Mouse (Mus musculus) midbrain, postnatal 0 days (tissue): ENCODE results near the gene Il23a. TPM values are rescaled to one million over a fixed set of nuclear protein-coding genes. Genes with fewer than 3 reads are reported as not detected.

Source experiments
- ATAC-seq: fragments of 200-750 bp; cut with Nextera tagmentation; 2 replicates; pipeline ENCODE4 v1.8.0; 2017; ENCODE audit warnings: moderate number of reproducible peaks, mild to moderate bottlenecking, moderate TSS enrichment, moderate library complexity; ENCODE audit not compliant: low FRiP score
- DNase-seq: peaks from one replicate; pipeline ENCODE4 v3.0.0-alpha.2; 2015; ENCODE audit warnings: low spot score
- H3K27ac ChIP-seq: fragments of 300-500 bp; sonication (generic); 2 replicates; pipeline ENCODE4 v1.5.1; 2014; ENCODE audit warnings: low read depth, mild to moderate bottlenecking, low read length, mixed read lengths
- H3K27me3 ChIP-seq: fragments of 300-500 bp; sonication (generic); 2 replicates; pipeline ENCODE4 v1.6.1; 2014; ENCODE audit warnings: low read length, control low read depth, mixed read lengths; ENCODE audit not compliant: insufficient read depth
- H3K36me3 ChIP-seq: fragments of 300-500 bp; sonication (generic); 2 replicates; pipeline ENCODE4 v1.6.1; 2014; ENCODE audit warnings: low read length, control low read depth, mixed read lengths; ENCODE audit not compliant: insufficient read depth
- H3K4me1 ChIP-seq: fragments of 300-500 bp; sonication (generic); 2 replicates; pipeline ENCODE4 v1.6.1; 2014; ENCODE audit warnings: mild to moderate bottlenecking, control low read depth, antibody characterized with exemption, low read length, mixed read lengths; ENCODE audit not compliant: insufficient read depth
- H3K4me2 ChIP-seq: fragments of 300-500 bp; sonication (generic); 2 replicates; pipeline ENCODE4 v1.6.1; 2014; ENCODE audit warnings: low read depth, mild to moderate bottlenecking, low read length, mixed read lengths; ENCODE audit not compliant: poor library complexity, severe bottlenecking
- H3K4me3 ChIP-seq: fragments of 300-500 bp; sonication (generic); 2 replicates; pipeline ENCODE4 v1.5.1; 2014; ENCODE audit warnings: low read depth, mild to moderate bottlenecking, low read length, moderate library complexity
- H3K9ac ChIP-seq: fragments of 300-500 bp; sonication (generic); replicated peaks from 2 replicates; pipeline ENCODE4 v1.6.1; 2014; ENCODE audit warnings: mild to moderate bottlenecking, low read length, moderate library complexity, mixed read lengths; ENCODE audit not compliant: poor library complexity, severe bottlenecking
- H3K9me3 ChIP-seq: fragments of 300-500 bp; sonication (generic); 2 replicates; pipeline ENCODE4 v1.6.1; 2016; ENCODE audit warnings: low read length, control low read depth
- CTCF ChIP-seq: IDR thresholded peaks from 2 replicates; pipeline ENCODE4 v1.5.1; 2016; ENCODE audit warnings: antibody characterized with exemption, mild to moderate bottlenecking
- WGBS: fragments of 180-500 bp; shearing (Covaris S2); extraction: QIAGEN DNeasy Blood & Tissue Kit; methylation state at CpG from one replicate; pipeline ENCODE4 v1.1.7; 2014; 5-methylcytosine and 5-hydroxymethylcytosine counted together
- polyA plus RNA-seq: library from polyadenylated mRNA; unstranded; fragments of >200 nt; fragmentation: Nextera tagmentation; extraction: Ambion mirVana; gene quantifications from 2 replicates; pipeline ENCODE4 v1.2.1, GENCODE M21; 2015
- total RNA-seq: library from RNA; depleted of rRNA; stranded (reverse); fragments of >200 nt; gene quantifications from 2 replicates; pipeline ENCODE4 v1.2.3, GENCODE M21; 2014; rRNA removed

Il23a gene
- total and polyA plus RNA-seq, 2 experiments from 2014 or later = not detected

GRCm38 (mm10) chr10:128255925-128256324 lies 42.6 kb downstream of the Il23a start:
- no peaks in the 10 kb centered on the region for H3K4me1 ChIP-seq
- H3K27ac ChIP-seq = no peak overlapping the region
- TF ChIP-seq CTCF = no peak
- H3K4me2 ChIP-seq = no peak overlapping the region
- no peaks in the 10 kb centered on the region for H3K27me3 ChIP-seq
- ATAC-seq (no peak), DNase-seq (no peak)
- H3K9me3 ChIP-seq = no peaks in the 10 kb centered on the region
- no peak overlapping the region for H3K9ac ChIP-seq
- 89% methylated on average over 8 of the region's 8 CpGs for WGBS
- H3K36me3 ChIP-seq = peaks cover 14% of the 10 kb centered on the region
- no peak overlapping the region for H3K4me3 ChIP-seq

- no peak for DNase-seq
- Histone ChIP-seq H3K9me3 (no peaks in the 10 kb centered on the region), H3K4me1 (no peaks in the 10 kb centered on the region), H3K4me3 (no peak within 1 kb of the TSS), H3K36me3 (peaks cover 32% of the 10 kb centered on the region), H3K4me2 (no peak within 1 kb of the TSS), H3K27ac (no peak within 1 kb of the TSS), H3K27me3 (no peaks in the 10 kb centered on the region), H3K9ac (no peak within 1 kb of the TSS)
- no peak for TF ChIP-seq CTCF
- no peak for ATAC-seq
- WGBS = 90% methylated on average over 4 of the region's 4 CpGs
These were observed 44.8 kb downstream of the Il23a start, which contains the start of gene Apon for GRCm38 (mm10) chr10:128253677-128254255. TSS of gene Apon (plus strand) at chr10:128254096.

- Histone ChIP-seq H3K4me2 (no peak overlapping the region), H3K4me3 (no peak overlapping the region), H3K27me3 (no peaks in the 10 kb centered on the region), H3K27ac (no peak overlapping the region), H3K36me3 (peaks cover 39% of the 10 kb centered on the region), H3K9me3 (no peaks in the 10 kb centered on the region), H3K4me1 (no peaks in the 10 kb centered on the region), H3K9ac (no peak overlapping the region)
- DNase-seq (no peak), ATAC-seq (no peak)
- WGBS = 95% methylated on average over 13 of the region's 13 CpGs
- TF ChIP-seq CTCF = no peak
These were observed 48.0 kb downstream of the Il23a start for GRCm38 (mm10) chr10:128250565-128250964.

DNA sequence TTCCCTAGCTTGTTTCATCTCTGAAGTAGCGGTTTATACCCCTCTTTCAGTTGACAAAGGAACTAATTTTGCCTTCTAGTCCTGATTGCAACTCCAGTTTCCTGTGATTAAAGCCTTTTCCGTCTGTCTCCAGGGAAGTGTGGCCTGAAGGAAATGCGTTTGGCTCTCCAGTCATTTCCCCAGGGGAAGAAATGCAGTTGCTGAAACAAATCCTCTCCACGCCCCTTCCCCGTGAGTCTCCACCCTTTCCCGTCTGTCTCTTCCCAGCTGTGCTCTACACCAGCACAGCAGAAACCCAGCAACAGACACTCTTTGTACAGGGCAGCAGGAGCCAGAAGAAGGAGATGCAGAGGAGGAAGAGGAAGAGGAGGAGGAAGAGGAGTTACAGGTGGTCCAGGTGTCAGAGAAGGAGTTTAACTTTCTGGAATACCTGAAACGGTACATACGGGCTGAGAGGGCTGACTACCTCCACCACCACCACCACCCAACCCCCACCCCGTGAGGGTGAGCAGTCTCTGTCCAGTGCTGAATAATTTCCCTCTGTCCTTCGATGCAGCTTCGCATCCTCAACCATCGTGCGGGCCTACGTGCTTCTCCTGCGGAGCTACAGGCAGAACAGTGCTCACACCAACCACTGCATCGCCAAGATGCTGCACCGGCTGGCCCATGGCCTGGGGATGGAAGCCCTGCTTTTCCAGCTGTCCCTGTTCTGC lies 51.4 kb downstream of the Il23a start:
- Histone ChIP-seq H3K9me3 (no peaks in the 10 kb centered on the region), H3K27ac (no peak overlapping the region), H3K9ac (no peak overlapping the region), H3K4me1 (no peaks in the 10 kb centered on the region), H3K36me3 (peaks cover 34% of the 10 kb centered on the region), H3K4me3 (no peak overlapping the region), H3K27me3 (no peaks in the 10 kb centered on the region), H3K4me2 (no peak overlapping the region)
- no peak for ATAC-seq
- TF ChIP-seq CTCF = no peak
- DNase-seq = no peak
- 79% methylated on average over 17 of the region's 17 CpGs for WGBS

Other genes starting within 250 kb of the Il23a start
- gene Ptges3, start 239.8 kb downstream of the Il23a start, total RNA-seq = 109 and 117 TPM in 2 replicates
- 390 and 433 TPM in 2 replicates for gene Ptges3, start 239.8 kb downstream of the Il23a start, polyA plus RNA-seq
- gene Atp5b, start 215.5 kb downstream of the Il23a start, total RNA-seq = 4,011 and 6,126 TPM in 2 replicates
- gene Atp5b, start 215.5 kb downstream of the Il23a start, polyA plus RNA-seq = 2,103 and 2,155 TPM in 2 replicates
- gene Baz2a, start 207.2 kb downstream of the Il23a start, total RNA-seq = 14.0 and 17.3 TPM in 2 replicates
- 8.0 and 9.3 TPM in 2 replicates for gene Baz2a, start 207.2 kb downstream of the Il23a start, polyA plus RNA-seq
- 11.1 and 12.9 TPM in 2 replicates for gene Rbms2, start 118.5 kb downstream of the Il23a start, total RNA-seq
- gene Rbms2, start 118.5 kb downstream of the Il23a start, polyA plus RNA-seq = 5.2 and 5.3 TPM in 2 replicates
- 2.5 and 4.4 TPM in 2 replicates for gene Gls2, start 104.3 kb downstream of the Il23a start, total RNA-seq
- 1.2 and 2.5 TPM in 2 replicates for gene Gls2, start 104.3 kb downstream of the Il23a start, polyA plus RNA-seq
- 17.1 and 29.5 TPM in 2 replicates for gene Spryd4, start 86.9 kb downstream of the Il23a start, total RNA-seq
- gene Spryd4, start 86.9 kb downstream of the Il23a start, polyA plus RNA-seq = 21.4 and 23.0 TPM in 2 replicates
- gene Mip, start 72.9 kb downstream of the Il23a start, total RNA-seq = 0.22 TPM in 1 of 2 replicates, not detected in the other
- gene Mip, start 72.9 kb downstream of the Il23a start, polyA plus RNA-seq = 0.13 TPM in 1 of 2 replicates, not detected in the other
- 11.0 and 14.6 TPM in 2 replicates for gene Timeless, start 66.7 kb downstream of the Il23a start, total RNA-seq
- gene Timeless, start 66.7 kb downstream of the Il23a start, polyA plus RNA-seq = 7.7 and 8.1 TPM in 2 replicates
- gene Apon, start 44.7 kb downstream of the Il23a start, total RNA-seq = not detected in 2 replicates
- gene Apon, start 44.7 kb downstream of the Il23a start, polyA plus RNA-seq = not detected in 2 replicates
- gene Apof, start 30.1 kb downstream of the Il23a start, total RNA-seq = 0.42 TPM in 1 of 2 replicates, not detected in the other
- 0.20 and 0.83 TPM in 2 replicates for gene Apof, start 30.1 kb downstream of the Il23a start, polyA plus RNA-seq
- gene Stat2, start 28.2 kb downstream of the Il23a start, total RNA-seq = 8.7 and 9.8 TPM in 2 replicates
- gene Stat2, start 28.2 kb downstream of the Il23a start, polyA plus RNA-seq = 10.5 and 12.9 TPM in 2 replicates
- gene Pan2, start 4.6 kb upstream of the Il23a start, total RNA-seq = 18.3 and 19.0 TPM in 2 replicates
- 12.5 and 13.4 TPM in 2 replicates for gene Pan2, start 4.6 kb upstream of the Il23a start, polyA plus RNA-seq
- 40.3 and 49.4 TPM in 2 replicates for gene Cnpy2, start 23.7 kb upstream of the Il23a start, total RNA-seq
- gene Cnpy2, start 23.7 kb upstream of the Il23a start, polyA plus RNA-seq = 164 and 176 TPM in 2 replicates
- gene Cs, start 39.0 kb upstream of the Il23a start, total RNA-seq = 279 and 309 TPM in 2 replicates
- 255 and 271 TPM in 2 replicates for gene Cs, start 39.0 kb upstream of the Il23a start, polyA plus RNA-seq
- gene Coq10a, start 70.2 kb upstream of the Il23a start, total RNA-seq = 42.8 and 53.2 TPM in 2 replicates
- gene Coq10a, start 70.2 kb upstream of the Il23a start, polyA plus RNA-seq = 51.7 and 56.4 TPM in 2 replicates
- 43.6 and 49.1 TPM in 2 replicates for gene Ankrd52, start 78.4 kb upstream of the Il23a start, total RNA-seq
- gene Ankrd52, start 78.4 kb upstream of the Il23a start, polyA plus RNA-seq = 7.8 and 9.9 TPM in 2 replicates
- gene Slc39a5, start 102.5 kb upstream of the Il23a start, total RNA-seq = 0.16 and 0.61 TPM in 2 replicates
- gene Slc39a5, start 102.5 kb upstream of the Il23a start, polyA plus RNA-seq = 0.16 and 0.27 TPM in 2 replicates
- gene Nabp2, start 112.7 kb upstream of the Il23a start, total RNA-seq = 63.1 and 82.0 TPM in 2 replicates
- gene Nabp2, start 112.7 kb upstream of the Il23a start, polyA plus RNA-seq = 145 and 157 TPM in 2 replicates
- gene Rnf41, start 112.9 kb upstream of the Il23a start, total RNA-seq = 94.3 and 103 TPM in 2 replicates
- gene Rnf41, start 112.9 kb upstream of the Il23a start, polyA plus RNA-seq = 91.6 and 93.8 TPM in 2 replicates
- 216 and 233 TPM in 2 replicates for gene Smarcc2, start 160.5 kb upstream of the Il23a start, total RNA-seq
- 129 and 143 TPM in 2 replicates for gene Smarcc2, start 160.5 kb upstream of the Il23a start, polyA plus RNA-seq
- gene Myl6, start 195.4 kb upstream of the Il23a start, total RNA-seq = 648 and 715 TPM in 2 replicates
- 946 and 1,057 TPM in 2 replicates for gene Myl6, start 195.4 kb upstream of the Il23a start, polyA plus RNA-seq
- gene Myl6b, start 199.9 kb upstream of the Il23a start, total RNA-seq = 24.6 and 28.6 TPM in 2 replicates
- 4.9 and 5.4 TPM in 2 replicates for gene Myl6b, start 199.9 kb upstream of the Il23a start, polyA plus RNA-seq
- 16.2 and 16.6 TPM in 2 replicates for gene Esyt1, start 227.1 kb upstream of the Il23a start, total RNA-seq
- 7.3 and 7.4 TPM in 2 replicates for gene Esyt1, start 227.1 kb upstream of the Il23a start, polyA plus RNA-seq
- gene Zc3h10, start 249.0 kb upstream of the Il23a start, total RNA-seq = 20.6 and 30.3 TPM in 2 replicates
- 12.0 and 12.5 TPM in 2 replicates for gene Zc3h10, start 249.0 kb upstream of the Il23a start, polyA plus RNA-seq